Mouse (Mus musculus) limb, embryonic 13.5 days (tissue): ENCODE results near the gene Gmeb1. TPM values are rescaled to one million over a fixed set of nuclear protein-coding genes. Genes with fewer than 3 reads are reported as not detected.

Experiments used
- ATAC-seq: fragments of 200-750 bp; cut with Nextera tagmentation; 2 replicates; pipeline ENCODE4 v1.8.0; 2017; ENCODE audit warnings: low read depth, moderate number of reproducible peaks, moderate TSS enrichment; ENCODE audit not compliant: low FRiP score
- H3K27ac ChIP-seq: fragments of 300-500 bp; sonication (generic); 2 replicates; pipeline ENCODE4 v1.5.1; 2015; ENCODE audit warnings: inconsistent platforms, mild to moderate bottlenecking, moderate library complexity
- H3K27me3 ChIP-seq: fragments of 300-500 bp; sonication (generic); 2 replicates; pipeline ENCODE4 v1.6.1; 2015; ENCODE audit warnings: mild to moderate bottlenecking, inconsistent platforms
- H3K36me3 ChIP-seq: fragments of 300-500 bp; sonication (generic); 2 replicates; pipeline ENCODE4 v1.6.1; 2015; ENCODE audit warnings: inconsistent platforms, mild to moderate bottlenecking, moderate library complexity
- H3K4me1 ChIP-seq: fragments of 300-500 bp; sonication (generic); 2 replicates; pipeline ENCODE4 v1.6.1; 2015; ENCODE audit warnings: inconsistent platforms
- H3K4me2 ChIP-seq: fragments of 300-500 bp; sonication (generic); replicated peaks from 2 replicates; pipeline ENCODE4 v1.6.1; 2015; ENCODE audit warnings: inconsistent platforms, mild to moderate bottlenecking, moderate library complexity
- H3K4me3 ChIP-seq: fragments of 300-500 bp; sonication (generic); 2 replicates; pipeline ENCODE4 v1.5.1; 2015; ENCODE audit warnings: moderate library complexity, mild to moderate bottlenecking, inconsistent platforms
- H3K9ac ChIP-seq: fragments of 300-500 bp; sonication (generic); 2 replicates; pipeline ENCODE4 v1.6.1; 2015; ENCODE audit warnings: mild to moderate bottlenecking, inconsistent platforms
- H3K9me3 ChIP-seq: fragments of 300-500 bp; sonication (generic); 2 replicates; pipeline ENCODE4 v1.6.1; 2016; ENCODE audit warnings: inconsistent platforms
- WGBS: fragments of 180-500 bp; shearing (Covaris S2); methylation state at CpG from one replicate; pipeline ENCODE4 v1.1.7; 2015; 5-methylcytosine and 5-hydroxymethylcytosine counted together
- microRNA-seq: library from miRNA; unstranded; fragments of <30 nt; microRNA quantifications from one replicate; pipeline ENCODE4, GENCODE M21; 2016
- polyA plus RNA-seq: library from polyadenylated mRNA; unstranded; fragments of >200 nt; fragmentation: Nextera tagmentation; extraction: Ambion mirVana; gene quantifications from 2 replicates; pipeline ENCODE4 v1.2.1, GENCODE M21; 2015

Gene Gmeb1
- polyA plus RNA-seq, 1 experiment from 2014 or later: 42.1 TPM

DNA sequence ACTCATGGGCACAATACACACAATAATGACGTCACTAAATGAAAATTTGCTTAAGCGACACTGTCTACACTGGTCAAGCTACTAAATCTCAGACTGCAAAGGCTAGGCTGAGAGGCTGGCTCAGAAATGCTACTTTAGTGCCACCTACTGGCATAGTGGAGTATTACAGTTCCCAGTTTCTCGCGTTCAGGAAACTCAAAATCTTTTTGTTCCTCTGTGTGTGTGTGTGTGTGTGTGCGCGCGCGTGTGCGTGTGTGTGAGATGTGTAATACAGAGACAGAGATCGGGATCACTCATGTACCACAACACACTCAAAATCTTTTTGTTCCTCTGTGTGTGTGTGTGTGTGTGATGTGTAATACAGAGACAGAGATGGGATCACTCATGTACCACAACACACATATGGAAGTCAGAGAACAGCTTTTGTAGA, 82.8 kb downstream of the Gmeb1 start:
- H3K27me3 ChIP-seq: no peaks in the 10 kb centered on the region
- no peak overlapping the region for H3K27ac ChIP-seq
- no peak overlapping the region; the same call in 1 of the 2 replicates for H3K4me2 ChIP-seq
- no peak overlapping the region for H3K9ac ChIP-seq
- H3K4me3 ChIP-seq: no peak overlapping the region
- WGBS: 11% methylated on average over 10 of the region's 10 CpGs
- H3K36me3 ChIP-seq: peaks cover 24% of the 10 kb centered on the region
- no peaks in the 10 kb centered on the region for H3K4me1 ChIP-seq
- peak; percentile 76 for ATAC-seq
- H3K9me3 ChIP-seq: no peaks in the 10 kb centered on the region

DNA sequence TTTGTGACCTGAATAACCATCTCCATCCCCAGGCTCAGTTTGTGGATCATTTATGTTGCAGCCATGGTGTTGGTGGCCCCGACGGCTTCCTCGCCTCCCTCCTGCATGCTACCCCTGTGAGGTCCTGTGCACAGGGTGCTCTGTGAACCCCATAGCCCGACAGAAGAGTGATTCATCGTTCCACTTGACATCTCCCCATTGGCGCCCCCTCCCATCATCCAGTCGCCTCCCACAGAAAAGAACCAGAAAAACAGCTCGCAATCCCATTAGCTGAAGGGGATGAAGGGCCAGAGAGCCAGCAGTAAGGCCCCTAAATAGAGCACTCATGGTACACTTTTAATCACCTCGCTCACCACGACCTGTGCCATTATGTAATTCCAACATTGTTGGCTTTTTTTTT, 84.9 kb downstream of the Gmeb1 start:
- 67% methylated on average over 10 of the region's 10 CpGs for WGBS
- Histone ChIP-seq H3K9ac (no peak overlapping the region), H3K27ac (no peak overlapping the region), H3K27me3 (no peaks in the 10 kb centered on the region), H3K4me1 (no peaks in the 10 kb centered on the region), H3K4me2 (no peak overlapping the region), H3K9me3 (no peaks in the 10 kb centered on the region), H3K4me3 (no peak overlapping the region), H3K36me3 (peaks cover 5% of the 10 kb centered on the region)
- no peak for ATAC-seq

Small RNAs within 50 kb of the gene (microRNA-seq; reads per million reads assigned to microRNA genes)
- gene Gm22033: not detected

Other genes starting within 250 kb of the Gmeb1 start
- gene Gm10300, start 186.9 kb downstream of the Gmeb1 start, polyA plus RNA-seq: 0.08 TPM in 1 of 2 replicates, not detected in the other
- gene Epb41, start 186.3 kb downstream of the Gmeb1 start, polyA plus RNA-seq: 70.4 and 78.8 TPM in 2 replicates
- 0.31 and 0.43 TPM in 2 replicates for gene Oprd1, start 117.1 kb downstream of the Gmeb1 start, polyA plus RNA-seq
- 126 and 127 TPM in 2 replicates for gene Ythdf2, start 49.3 kb downstream of the Gmeb1 start, polyA plus RNA-seq
- gene Taf12, start 12.8 kb upstream of the Gmeb1 start, polyA plus RNA-seq: 50.6 and 55.6 TPM in 2 replicates
- 1.7 and 1.9 TPM in 2 replicates for gene Rab42, start 41.8 kb upstream of the Gmeb1 start, polyA plus RNA-seq
- 81.2 and 82.4 TPM in 2 replicates for gene Trnau1ap, start 67.9 kb upstream of the Gmeb1 start, polyA plus RNA-seq
- 81.5 and 83.0 TPM in 2 replicates for gene Rcc1, start 92.0 kb upstream of the Gmeb1 start, polyA plus RNA-seq
- 21.9 and 22.0 TPM in 2 replicates for gene Phactr4, start 160.9 kb upstream of the Gmeb1 start, polyA plus RNA-seq
- 28.3 and 32.1 TPM in 2 replicates for gene Med18, start 202.3 kb upstream of the Gmeb1 start, polyA plus RNA-seq
- 8.1 and 9.2 TPM in 2 replicates for gene Sesn2, start 248.9 kb upstream of the Gmeb1 start, polyA plus RNA-seq